Mouse (Mus musculus) right cerebral cortex, adult 18-20 months (tissue): Measurements from ENCODE around the gene Gm16181.
A peak's percentile ranks its signal among the peaks of the same experiment; 100 is the strongest.
"Not testable (repeated sequence)": the region's sequence is repeated elsewhere in the genome, so short reads cannot be mapped to it uniquely, and the experiment has no call there.

Source experiments
- DNase-seq: peaks from one replicate; pipeline ENCODE4 v3.0.0; 2022; ENCODE audit warnings: mixed read lengths

Gm16181 gene

DNA sequence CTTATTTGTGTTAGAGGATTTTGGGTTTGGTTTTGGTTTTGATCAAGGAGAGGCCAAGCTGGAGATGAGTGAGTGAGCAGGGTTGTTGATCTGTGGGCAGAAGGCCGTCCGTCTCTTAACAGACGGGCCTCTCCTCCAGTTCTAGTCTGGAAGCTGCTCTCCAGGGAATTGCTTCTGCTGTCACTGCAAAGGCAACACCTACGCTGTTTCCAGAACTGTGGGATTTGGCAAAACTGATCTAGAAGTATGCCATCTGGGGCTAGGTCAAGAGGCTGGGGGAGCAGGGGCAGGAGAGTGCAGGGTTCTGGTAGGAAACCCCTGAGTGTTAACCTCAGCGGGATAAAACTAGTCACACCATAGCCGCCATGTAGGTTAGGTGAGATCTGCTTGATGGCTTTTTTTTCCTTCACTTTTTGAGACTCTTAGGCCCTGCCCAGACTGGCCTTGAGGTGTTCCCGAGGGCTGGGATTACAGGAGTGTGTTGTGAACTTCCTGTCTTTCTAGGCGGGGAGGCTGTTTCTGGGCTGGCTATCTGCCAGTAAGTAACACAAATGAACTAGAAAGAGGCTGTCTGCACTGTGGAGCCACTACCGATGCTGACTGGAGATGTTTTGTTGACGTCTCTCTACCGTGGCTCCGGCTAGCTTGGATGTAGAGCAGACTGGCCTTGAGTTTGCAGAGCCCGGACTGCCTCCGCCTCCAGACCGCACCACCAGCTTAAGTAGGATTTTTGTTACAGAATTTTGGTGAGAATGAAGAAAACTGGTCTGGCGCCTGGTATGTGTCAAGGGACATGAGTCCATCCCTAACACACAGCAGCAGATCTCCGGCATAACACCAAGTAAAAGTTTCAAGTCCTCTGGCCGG lies 12.7 kb downstream of the Gm16181 start, which contains the start of gene Atp6v1g2:
Gene Atp6v1g2 (plus strand): TSS at position 547 of the 867 bp plus-strand sequence.
- no peak for DNase-seq

DNA sequence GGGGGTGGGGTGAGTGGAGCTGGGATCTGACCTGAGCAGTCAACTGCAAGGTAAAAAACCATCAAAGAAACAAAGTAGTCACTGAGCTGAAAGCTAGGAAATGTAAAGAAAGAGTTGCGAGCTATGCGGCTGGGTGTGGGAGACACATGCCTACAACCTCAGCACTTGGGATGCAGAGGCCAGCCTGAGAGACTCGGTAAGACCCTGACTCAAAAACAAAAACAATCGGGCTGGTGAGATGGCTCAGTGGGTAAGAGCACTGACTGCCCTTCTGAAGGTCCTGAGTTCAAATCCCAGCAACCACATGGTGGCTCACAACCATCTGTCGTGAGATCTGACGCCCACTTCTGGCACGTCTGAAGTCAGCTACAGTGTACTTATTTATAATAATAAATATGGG lies 13.5 kb downstream of the Gm16181 start:
- not testable (repeated sequence) for DNase-seq

DNA sequence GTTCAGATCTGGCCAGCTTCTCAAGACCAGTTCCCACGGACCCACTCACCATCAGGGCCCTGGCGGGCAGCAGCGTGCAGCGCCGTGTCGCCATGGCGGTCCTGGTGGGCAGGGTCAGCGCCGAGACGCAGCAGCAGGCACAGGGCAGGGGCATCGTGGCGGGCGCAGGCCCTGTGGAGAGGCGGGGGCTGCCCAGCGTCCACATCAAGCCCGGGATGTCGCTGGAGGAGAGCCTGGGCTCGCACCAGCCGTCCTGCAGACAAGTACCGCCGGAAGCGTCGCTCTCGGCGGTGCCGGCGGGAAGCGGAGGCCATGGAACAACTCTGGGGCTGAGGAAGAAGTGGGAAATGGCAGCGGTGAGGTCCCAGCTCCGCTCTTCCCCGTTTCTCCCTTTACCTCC lies 14.3 kb downstream of the Gm16181 start:
- no peak for DNase-seq

DNA sequence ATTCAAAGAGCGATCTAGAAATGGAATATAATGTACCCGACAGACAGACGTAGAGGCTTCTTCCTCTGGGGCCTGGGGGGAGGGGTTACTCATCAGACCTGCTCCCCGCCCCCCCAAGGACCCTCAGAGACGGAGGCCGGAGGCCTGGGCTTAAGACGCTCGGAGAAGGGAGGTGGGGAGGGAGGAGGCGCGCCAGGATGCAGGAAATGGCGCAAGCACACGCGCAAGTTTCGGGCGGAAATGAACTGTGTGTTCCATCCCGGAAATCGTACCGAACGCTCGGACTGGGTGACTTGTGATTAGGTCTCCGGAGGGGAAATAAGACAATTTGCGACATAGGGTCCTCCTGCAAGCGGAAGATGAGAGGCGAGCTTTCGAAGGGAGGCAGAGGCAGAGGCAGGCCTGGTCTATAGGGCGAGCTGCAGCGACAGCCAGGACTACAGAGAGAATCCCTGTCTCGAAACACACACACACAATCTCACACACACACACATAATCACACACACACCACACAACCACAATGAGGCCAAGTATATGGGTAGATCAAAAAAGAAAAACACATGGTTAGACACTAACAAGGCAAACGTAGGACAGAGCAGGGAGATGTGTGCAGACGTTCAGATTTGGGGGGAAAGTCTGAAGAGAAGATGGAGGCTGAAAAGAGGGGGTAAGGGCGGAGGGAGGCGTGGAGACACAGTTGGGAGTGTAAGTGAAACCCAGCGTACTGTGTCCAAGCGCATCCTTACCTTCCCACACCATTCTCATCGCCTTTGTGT lies 15.2 kb downstream of the Gm16181 start, which contains the start of gene Nfkbil1:
Gene Nfkbil1 (minus strand): TSS at position 179 of the 776 bp plus-strand sequence.
- peak; percentile 95 for DNase-seq

DNA sequence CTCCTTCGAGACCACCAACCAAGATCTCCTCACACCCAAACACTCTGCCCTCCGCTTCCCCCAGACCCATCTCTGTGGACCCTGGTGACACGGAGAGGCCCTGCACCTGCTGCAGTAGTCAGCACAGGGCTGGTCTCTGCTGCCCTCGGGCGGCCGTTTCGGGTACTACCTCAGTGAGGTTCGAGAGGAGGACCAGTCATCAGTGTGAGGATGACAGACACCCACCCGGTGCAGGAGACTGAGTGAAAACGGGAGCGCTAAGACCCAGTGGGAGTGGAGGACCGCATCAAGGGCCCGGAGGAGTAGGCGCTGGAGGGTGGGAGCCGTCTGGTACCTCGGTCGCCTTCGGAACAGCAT lies 15.7 kb downstream of the Gm16181 start:
- DNase-seq = peak; percentile 98

DNA sequence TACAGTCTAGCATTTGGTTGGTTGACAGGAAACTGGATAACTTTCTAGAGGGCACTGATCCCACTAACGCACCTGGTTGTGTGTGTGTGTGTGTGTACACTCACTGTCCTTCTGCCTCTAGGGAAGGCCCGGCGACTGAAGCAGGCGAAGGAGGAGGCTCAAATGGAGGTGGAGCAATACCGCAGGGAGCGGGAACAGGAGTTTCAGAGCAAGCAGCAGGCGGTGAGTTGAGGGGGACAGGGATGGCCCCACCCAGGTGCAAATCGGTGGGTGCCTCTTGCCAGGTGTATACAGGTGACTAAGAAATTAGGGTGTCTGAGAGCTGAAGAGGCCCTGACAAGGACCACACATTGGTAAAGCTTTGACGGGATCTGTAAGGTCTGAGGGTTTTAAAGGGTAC lies 16.4 kb downstream of the Gm16181 start:
- no peak for DNase-seq

DNA sequence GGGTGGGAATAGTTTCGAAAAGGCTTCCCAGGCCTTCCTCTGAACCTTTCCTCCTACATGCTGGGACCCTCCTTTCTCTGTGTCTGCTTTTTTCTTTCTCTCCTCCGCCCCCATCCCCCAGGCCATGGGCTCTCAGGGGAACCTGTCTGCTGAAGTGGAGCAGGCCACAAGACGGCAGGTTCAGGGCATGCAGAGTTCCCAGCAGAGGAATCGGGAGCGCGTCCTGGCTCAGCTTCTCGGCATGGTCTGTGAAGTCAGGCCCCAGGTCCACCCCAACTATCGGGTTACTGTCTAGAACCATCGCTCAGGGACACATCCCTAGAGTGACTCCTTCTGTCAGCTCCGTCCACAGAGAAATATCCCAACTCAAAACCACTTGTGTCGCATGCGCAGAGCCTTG lies 16.9 kb downstream of the Gm16181 start:
- no peak for DNase-seq

DNA sequence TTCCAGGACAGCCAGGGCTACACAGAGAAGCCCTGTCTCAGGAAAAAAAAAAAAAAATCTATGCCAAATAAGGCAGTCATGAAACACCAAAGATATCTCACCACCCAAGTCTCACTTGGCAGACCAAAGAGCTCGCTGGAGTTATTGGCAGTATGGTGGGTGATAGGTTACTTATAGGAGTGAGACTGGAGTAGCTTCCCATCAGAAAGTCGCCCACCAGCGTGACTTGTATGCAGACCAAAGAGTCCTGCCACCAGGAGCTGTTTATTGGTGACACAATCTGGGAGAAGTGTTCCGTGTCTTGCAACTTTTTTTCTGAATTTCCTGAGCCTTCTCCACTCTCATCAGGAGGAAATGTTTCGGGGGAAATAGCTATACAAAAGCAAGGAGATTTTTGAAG lies 19.1 kb downstream of the Gm16181 start:
- DNase-seq = no peak

DNA sequence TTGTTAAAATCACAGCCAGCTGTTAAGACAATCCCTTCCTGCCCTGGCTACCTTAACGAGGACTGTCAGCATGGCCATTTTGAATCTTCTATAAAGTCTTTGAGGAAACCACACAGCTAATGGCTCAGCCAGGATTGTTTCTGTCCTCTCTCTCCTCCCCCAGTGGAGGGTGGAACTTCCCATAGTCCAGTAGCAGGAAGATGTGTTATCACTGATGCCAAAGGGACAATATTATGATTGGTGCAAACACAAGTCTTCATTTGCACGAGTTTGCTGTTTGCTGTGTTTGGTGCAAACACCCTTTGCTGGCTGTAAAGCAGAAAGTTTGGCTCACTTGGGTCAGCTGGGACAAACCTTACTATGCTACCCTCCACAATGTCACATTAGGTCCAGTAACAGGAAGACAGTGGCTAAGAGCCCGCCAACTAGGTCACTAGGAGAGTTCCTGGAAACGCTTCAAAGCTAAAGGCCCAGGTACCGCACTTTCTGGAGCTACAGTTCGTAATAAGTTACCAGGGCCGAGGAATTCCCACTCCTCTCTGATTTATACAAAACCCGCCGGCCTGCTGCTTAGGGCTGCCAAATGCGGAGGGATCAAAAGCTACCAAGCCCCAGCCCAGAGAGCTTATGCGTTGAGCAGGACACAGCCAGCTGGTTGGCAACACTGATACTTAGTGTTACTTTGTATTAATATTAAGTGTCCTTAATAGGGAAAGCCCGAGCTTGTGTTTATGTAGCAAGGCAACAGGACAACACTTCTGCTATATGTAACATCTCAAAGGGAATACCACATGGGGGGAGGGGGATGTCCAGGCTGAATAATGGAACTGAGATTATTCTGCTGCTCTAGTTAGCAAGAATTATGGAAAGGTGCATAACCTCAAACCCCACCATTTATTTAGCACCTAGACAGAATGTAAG lies 20.0 kb downstream of the Gm16181 start:
- no peak for DNase-seq

DNA sequence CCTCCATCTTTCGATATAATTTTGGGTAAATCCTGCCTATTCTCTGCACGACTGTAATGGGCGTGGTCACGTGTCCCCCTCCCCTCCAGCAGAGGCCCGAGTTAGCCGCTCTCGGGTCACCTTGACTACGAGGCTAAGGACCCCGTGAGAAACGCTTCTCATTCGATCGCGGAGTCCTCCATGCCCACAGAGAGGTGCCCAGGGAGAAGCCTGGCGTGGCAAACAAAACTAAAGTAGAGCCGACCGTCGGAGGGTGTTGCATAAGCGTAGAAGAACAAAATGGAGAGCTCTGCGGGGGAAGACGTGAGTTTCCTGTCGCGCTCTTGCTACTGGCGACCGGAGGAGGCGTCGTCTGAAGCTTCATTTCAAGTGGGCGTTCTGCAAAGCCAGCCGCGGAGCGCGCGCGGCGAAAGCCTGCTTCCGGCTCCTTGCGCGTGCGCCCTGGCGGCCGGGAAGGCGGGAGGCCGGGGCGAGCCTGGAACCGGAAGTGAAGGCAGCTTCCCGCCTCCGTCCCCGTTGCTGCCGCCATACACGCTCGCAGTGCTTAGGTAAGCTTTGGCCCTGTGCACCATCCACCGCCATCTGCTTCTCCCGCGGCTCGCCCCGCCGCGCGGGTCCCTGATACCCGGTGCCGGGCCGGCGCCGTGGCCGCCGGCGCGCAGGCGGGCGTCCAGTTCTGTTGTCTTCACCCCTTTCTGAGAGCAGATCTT lies 20.8 kb downstream of the Gm16181 start, which contains the start of gene Ddx39b:
Gene Ddx39b (plus strand): TSS at position 442 of the 710 bp plus-strand sequence.
- peak; percentile 97 for DNase-seq

DNA sequence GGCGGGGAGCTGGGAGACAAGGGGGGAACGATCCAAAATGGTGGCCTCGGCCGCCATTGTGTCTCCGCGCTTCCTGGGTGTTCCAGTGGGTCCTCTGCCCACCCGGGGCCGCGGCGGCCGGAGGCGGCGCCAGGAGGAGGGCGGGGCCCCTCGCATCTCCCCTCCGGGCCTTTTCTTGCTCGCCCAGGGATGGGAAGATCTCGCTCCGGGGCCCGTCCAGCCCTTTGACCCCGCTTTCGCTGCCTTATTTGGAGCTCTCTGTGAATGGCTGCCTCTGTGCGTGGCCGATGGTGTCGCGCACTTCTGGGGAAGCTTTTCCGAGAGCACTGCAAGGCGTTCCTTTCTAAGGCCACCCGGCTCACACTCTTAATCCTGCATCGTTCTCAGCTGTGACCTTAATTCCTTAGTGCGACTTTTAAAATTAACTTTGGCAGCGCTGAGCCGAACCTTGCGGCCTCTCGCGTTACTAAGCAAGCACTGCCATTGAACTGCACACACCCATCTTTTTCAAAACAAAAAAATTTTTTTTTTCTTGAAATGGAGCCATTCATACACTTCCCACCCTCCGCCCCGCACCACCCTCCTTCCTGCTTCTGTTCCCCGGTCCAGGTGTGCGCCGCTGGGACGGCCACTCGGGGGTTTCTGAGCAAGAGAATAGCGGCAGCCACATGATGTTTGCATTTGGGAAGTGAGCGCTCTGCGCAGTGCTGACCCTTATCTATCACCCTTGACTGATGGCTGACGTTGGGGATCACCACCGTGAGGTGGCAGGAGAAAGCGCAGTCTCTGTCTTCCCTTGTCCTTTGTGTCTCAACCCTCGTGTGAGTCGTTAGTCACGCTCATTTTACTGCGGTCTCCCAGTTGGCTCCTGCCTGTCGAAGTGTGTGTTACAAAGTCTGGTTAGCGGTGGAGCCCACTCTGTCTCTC lies 21.6 kb downstream of the Gm16181 start:
- no peak for DNase-seq

DNA sequence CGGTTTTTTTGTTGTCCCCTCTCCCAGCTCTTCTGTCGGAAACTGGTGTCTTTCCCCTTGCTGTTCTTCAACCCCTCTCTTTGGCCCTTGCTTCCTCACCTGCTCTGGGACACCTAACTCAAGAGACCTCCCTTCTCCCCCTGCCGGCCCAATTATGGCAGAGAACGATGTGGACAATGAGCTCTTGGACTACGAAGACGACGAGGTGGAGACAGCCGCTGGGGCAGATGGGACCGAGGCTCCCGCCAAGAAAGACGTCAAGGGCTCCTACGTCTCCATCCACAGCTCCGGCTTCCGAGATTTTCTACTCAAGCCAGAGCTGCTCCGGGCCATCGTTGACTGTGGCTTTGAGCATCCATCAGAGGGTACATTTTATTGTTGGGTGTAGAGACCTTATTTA lies 22.5 kb downstream of the Gm16181 start:
- DNase-seq = peak; percentile 60

DNA sequence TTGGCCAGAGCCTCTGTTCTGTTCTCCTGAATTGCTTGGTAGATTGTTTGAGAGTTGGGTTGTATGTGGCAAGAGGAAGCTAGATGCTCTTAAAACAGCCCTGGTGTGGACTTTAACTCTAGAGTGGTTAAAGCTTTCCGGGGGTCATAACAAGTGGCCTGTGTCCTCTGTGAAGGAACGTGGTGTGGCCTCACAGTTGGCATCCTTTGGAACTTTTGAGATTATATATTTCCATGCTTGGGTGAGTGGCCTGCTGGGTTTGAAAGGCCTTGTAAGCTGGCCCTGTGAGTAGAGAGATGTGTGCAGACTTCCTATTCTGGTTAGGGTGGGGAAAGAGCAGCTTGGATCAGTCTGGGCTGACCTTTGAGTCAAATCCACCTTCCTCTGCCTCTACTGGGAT lies 24.4 kb downstream of the Gm16181 start:
- no peak for DNase-seq

DNA sequence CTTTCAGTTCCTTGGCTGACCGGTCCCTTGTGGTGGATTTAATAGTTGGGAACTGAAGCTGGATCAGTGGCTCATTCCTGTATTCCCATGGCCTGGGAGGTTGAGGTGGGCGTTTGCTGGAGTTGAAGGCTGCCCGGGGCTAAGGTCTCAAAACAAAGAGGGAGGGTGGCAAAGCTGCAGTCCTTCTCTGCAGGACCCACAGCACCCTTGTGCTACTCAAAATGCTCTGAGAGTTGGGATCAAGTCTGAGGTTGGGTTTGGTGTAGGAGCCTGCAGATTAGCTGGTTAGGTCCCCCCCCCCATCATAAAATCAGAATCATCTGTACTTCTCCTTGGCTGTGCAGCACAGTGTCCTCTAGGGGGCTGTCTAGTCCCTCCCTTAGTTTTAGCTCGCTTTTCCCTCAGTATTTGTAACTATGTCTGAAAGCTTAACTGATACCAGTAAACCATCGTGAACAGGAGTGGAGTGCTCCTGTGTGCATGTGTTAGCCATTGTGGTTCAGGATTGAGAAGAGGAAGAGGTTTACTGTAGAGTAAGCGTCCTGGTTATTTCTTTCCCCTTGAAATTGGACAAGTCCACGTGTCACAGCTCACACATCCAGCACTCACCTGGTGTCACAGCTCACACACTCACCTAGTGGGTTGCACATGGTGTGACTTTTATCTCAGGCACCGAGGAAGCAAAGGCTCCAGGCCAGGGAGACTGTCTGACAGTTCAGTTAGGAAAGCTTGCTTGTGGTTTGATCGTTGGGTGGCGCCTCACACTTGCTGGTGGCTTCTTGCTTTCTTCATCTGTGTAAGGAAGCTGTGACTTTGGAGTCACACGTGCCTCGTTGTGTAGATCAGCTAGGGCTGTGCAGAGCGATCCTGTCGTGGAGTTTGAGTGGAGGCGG lies 25.3 kb downstream of the Gm16181 start:
- no peak for DNase-seq

DNA sequence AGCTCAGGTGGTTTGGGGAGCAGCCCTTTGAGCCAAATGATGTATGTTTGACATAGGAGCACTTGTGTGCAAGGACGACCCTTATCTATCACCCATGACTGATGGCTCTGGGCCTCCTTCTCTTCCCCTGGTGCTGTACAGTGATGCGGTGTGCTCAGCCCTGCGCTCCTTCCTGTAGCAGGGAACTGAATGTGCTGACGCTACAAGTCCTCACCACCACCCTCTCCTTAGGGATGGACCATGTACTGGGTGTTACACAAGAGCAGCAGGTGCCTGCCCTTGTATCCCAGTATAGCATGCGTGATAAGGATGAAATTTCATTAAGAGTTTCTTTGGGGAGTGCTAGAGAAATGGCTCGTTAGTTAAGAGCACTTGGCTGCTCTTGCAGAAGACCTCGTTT lies 26.5 kb downstream of the Gm16181 start:
- DNase-seq = no peak

DNA sequence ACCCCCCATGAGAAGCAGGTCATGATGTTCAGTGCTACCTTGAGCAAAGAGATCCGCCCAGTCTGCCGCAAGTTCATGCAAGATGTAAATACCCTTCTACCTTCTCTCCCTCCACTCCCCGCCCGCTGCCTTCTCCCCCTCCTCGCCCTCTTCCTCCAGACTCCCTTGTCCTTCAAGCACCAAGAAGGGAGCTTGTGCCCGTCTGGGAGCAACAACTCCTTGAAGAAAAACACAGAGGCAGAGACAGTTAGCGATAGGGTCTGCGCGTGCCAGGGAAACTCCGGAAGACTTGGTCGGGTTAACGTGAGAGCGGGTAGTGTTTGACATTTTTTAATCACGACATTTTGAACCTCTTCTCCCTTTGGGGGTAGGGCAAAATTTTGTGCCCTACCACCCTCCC lies 28.4 kb downstream of the Gm16181 start:
- DNase-seq = no peak

DNA sequence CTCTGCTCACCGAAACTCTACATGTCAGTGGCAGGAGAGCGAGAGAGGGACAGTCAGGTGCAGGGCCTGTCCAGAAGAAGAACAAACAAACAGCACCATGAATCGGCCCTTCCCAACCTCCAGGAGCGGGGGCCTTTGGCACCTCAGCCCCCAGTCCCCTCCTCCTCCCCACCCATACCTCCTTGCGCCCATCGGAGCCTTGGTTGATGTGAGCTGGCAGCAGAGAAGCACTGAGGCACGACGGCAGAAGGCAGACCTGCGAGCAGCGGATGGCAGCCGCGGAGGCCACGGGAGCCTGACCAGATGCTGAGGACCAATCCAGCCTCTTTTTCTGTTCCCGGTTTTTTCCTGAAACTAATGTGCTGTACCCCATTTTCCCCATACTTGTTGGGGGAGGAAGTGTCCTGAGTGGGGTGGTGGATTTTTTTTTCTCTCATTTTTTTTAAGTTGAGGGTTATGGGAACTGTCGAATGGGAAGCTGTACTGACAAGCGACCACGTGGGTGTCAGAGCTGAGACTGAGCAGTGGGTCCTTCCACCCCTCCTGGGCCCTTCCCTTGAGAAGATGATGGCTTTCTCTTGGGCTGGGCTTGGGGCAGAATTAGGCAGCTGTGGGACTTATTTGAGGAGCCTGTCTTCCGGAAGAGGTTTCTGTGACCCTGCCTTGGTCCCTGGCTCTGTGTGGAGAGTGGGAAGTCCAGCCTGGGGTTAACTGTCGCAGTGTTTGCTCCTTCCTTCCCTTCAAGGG lies 29.0 kb downstream of the Gm16181 start:
- no peak for DNase-seq

DNA sequence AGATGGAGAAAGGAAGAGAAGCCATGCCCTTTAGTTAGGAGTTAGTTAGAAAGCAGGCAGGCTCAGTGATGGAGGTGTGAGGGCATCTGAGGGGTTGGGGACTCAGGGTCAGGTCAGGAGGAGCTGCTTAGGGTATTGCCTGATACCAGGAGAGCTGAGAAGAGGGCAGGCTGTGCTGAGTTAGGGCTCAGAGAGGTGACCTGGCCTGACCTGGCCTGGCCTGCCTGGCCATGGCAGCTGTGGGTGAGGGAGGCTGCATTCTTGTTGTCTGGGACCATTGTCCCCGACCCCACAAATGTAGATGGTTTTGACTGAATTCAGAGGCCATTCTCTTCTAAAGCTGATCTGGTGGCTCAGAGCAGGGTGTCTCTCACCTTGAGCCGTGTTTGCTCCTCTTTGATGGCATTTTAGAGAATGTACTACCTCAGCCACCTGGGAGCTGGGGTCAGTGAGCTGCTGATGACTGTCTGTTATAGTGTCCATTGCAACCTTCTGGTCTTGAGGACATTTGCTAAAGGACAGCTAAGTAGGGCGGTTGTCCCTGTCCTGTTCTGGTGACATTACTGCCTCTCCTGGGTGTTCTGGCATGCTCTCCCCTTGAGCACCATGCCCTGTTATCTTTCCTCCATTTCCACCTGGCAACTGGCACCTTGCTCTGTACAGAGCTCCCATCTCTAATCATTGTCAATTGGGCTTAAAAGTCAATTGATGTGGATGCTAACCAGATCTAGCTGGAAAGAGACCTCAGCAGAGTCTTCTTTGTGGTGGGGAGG lies 29.9 kb downstream of the Gm16181 start:
- no peak for DNase-seq
